Mouse (Mus musculus) midbrain, embryonic 11.5 days (tissue): Measurements from ENCODE around the gene Cbarp. TPM values are rescaled to one million over a fixed set of nuclear protein-coding genes. Genes with fewer than 3 reads are reported as not detected.

Experiments used
- ATAC-seq: fragments of 200-750 bp; cut with Nextera tagmentation; 2 replicates; pipeline ENCODE4 v1.8.0; 2017; ENCODE audit warnings: moderate TSS enrichment, moderate library complexity; ENCODE audit not compliant: low FRiP score
- DNase-seq: peaks from one replicate; pipeline ENCODE4 v3.0.0; 2015; ENCODE audit warnings: low spot score; ENCODE audit errors: missing footprints
- H3K27ac ChIP-seq: fragments of 300-500 bp; sonication (generic); 2 replicates; pipeline ENCODE4 v1.5.1; 2014; ENCODE audit warnings: low read depth, low read length
- H3K27me3 ChIP-seq: fragments of 300-500 bp; sonication (generic); 2 replicates; pipeline ENCODE4 v1.6.1; 2014; ENCODE audit warnings: mild to moderate bottlenecking, low read length, moderate library complexity, mixed read lengths; ENCODE audit not compliant: control insufficient read depth, insufficient read depth
- H3K36me3 ChIP-seq: fragments of 300-500 bp; sonication (generic); 2 replicates; pipeline ENCODE4 v1.6.1; 2014; ENCODE audit warnings: mild to moderate bottlenecking, low read length, moderate library complexity, mixed read lengths; ENCODE audit not compliant: control insufficient read depth, insufficient read depth
- H3K4me1 ChIP-seq: fragments of 300-500 bp; sonication (generic); 2 replicates; pipeline ENCODE4 v1.6.1; 2014; ENCODE audit warnings: low read length; ENCODE audit not compliant: control insufficient read depth, insufficient read depth
- H3K4me2 ChIP-seq: fragments of 300-500 bp; sonication (generic); 2 replicates; pipeline ENCODE4 v1.6.1; 2014; ENCODE audit warnings: mild to moderate bottlenecking, moderate library complexity
- H3K4me3 ChIP-seq: fragments of 300-500 bp; sonication (generic); 2 replicates; pipeline ENCODE4 v1.5.1; 2014; ENCODE audit warnings: low read depth, low read length
- H3K9ac ChIP-seq: fragments of 300-500 bp; sonication (generic); 2 replicates; pipeline ENCODE4 v1.6.1; 2014; ENCODE audit warnings: low read length
- H3K9me3 ChIP-seq: fragments of 300-500 bp; sonication (generic); 2 replicates; pipeline ENCODE4 v1.6.1; 2016; ENCODE audit warnings: low read length; ENCODE audit not compliant: control insufficient read depth
- WGBS: fragments of 180-500 bp; shearing (Covaris S2); extraction: QIAGEN DNeasy Blood & Tissue Kit; methylation state at CpG from one replicate; pipeline ENCODE4 v1.1.7; 2014; 5-methylcytosine and 5-hydroxymethylcytosine counted together
- polyA plus RNA-seq: library from polyadenylated mRNA; unstranded; fragments of >200 nt; fragmentation: Nextera tagmentation; extraction: Ambion mirVana; gene quantifications from 2 replicates; pipeline ENCODE4 v1.2.1, GENCODE M21; 2014

Cbarp gene
- polyA plus RNA-seq, 1 experiment from 2014 or later = 11.8 TPM

DNA sequence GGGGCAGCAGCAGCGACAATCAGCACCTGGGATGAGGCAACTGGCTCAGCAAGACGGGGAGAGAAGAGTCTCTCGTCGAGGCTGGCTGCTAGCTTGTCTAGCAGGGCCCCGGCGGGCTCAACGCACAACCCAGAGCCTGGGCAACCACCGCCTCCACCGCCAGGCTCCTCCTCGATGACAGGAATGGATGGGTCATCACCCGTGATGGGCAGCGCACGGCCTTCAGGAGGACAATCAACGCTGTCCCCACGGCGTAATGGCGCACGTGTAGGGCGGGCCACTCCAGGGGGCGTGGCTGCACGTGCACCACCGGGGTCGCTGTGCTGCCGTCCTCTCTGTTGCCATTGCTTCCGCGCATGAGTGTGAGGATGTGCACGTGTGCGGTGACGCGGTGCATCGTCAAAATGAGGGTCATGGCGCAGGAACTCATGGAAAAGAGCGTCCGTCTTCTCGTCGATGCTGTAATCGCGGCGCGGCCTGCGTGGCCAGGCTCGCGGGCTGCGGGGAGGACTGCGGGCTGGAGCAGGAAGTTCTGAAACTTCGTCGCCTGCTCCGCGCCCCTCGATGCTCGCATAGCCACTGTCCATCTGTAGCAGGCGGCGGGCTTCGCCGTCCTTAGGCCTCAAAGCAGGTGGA, 9.2 kb downstream of the Cbarp start:
- Histone ChIP-seq H3K27ac (no peak overlapping the region), H3K27me3 (peaks cover 11% of the 10 kb centered on the region), H3K4me2 (peak overlapping the region; percentile 28), H3K9me3 (no peaks in the 10 kb centered on the region), H3K4me3 (0 out of 2 replicates have a peak overlapping the region, but pooled peaks have one; percentile 3), H3K4me1 (peaks cover 14% of the 10 kb centered on the region), H3K36me3 (peaks cover 27% of the 10 kb centered on the region), H3K9ac (peak overlapping the region; percentile 44; the same call in 1 of the 2 replicates)
- ATAC-seq (peak; percentile 50; the same call in 1 of the 2 replicates), DNase-seq (peak; percentile 94)
- WGBS = 14% methylated on average over 55 of the region's 55 CpGs

DNA sequence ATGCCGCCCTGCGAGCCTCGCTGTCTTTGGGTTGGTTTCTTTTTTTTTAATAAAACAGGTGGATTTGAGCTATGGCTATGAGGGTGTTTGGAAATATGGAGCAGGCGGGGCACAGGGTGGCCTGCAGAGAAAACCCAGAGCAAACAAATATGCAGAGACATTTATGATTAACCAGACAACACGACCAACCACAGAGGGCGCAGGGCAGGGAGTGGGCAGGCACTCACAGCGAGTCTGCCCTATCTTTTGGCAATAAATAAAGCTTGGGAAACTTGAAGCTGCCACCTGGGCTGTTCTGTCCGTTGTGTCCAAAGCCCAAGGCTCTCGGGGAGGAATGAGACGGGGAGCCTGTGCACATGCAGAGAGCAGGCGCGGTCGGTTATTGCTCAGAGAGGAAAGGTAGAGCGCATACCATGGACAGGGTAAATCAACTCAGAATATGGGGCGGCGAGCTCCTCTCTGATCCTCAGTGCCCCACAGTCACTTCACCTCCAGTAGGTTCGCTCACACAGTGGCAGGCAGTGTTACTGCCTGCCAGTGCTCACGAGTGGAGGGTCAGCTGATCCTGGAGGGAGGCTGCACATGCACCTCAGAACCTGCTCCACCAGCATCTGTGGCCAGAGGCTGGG, 10.1 kb downstream of the Cbarp start:
- Histone ChIP-seq H3K9me3 (no peaks in the 10 kb centered on the region), H3K4me3 (no peak overlapping the region), H3K4me2 (no peak overlapping the region), H3K36me3 (peaks cover 27% of the 10 kb centered on the region), H3K27me3 (peaks cover 2% of the 10 kb centered on the region; the same call in 1 of the 2 replicates), H3K4me1 (peaks cover 13% of the 10 kb centered on the region), H3K9ac (no peak overlapping the region), H3K27ac (no peak overlapping the region)
- ATAC-seq (no peak), DNase-seq (peak; percentile 71)
- WGBS = 87% methylated on average over 18 of the region's 18 CpGs

DNA sequence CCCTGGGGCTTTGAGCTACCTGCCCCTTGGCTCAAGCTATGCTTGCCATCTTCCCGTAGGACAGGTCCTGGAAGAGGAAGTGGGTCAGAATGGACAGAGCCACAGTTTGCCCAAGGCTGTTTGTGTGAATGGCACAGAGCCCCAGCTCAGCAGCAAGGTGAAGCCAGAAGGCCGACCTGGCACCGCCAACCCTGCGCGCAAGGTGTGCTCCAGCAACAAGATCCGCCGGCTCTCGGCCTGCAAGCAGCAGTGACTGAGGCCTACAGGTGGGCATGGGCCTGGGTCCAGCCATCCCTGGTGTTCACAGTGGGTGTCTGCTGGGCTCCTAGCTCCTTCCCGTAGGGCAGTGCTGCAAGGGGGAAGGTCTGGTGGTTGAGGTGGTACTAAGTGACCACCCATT, 10.8 kb downstream of the Cbarp start:
- DNase-seq = no peak
- H3K4me2 ChIP-seq = no peak overlapping the region
- no peaks in the 10 kb centered on the region for H3K9me3 ChIP-seq
- 0 out of 2 replicates have a peak, but pooled peaks cover 2% of the 10 kb centered on the region for H3K27me3 ChIP-seq
- H3K9ac ChIP-seq = no peak overlapping the region
- peaks cover 13% of the 10 kb centered on the region for H3K4me1 ChIP-seq
- 96% methylated on average over 9 of the region's 9 CpGs for WGBS
- ATAC-seq = no peak
- no peak overlapping the region for H3K27ac ChIP-seq
- peaks cover 27% of the 10 kb centered on the region for H3K36me3 ChIP-seq
- H3K4me3 ChIP-seq = no peak overlapping the region

DNA sequence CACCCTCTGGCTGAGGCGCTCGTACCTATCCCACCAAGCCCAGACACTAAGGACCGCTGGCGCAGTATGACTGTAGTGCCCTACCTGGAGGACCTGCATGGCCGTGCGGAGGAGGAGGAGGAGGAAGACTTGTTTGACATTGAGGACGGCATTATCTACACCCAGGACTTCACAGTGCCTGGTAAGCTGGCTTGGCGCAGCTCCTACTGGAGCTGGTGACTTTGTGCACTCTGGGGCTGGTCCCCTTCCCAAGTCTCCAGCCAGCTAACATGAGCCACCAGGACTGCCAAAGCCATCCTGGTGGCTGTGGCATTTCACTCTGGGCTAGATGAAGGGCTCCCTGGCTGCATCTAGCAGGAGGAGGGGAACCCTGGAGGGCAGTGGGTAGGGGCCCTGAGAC, 12.7 kb downstream of the Cbarp start:
- no peaks in the 10 kb centered on the region for H3K9me3 ChIP-seq

DNA sequence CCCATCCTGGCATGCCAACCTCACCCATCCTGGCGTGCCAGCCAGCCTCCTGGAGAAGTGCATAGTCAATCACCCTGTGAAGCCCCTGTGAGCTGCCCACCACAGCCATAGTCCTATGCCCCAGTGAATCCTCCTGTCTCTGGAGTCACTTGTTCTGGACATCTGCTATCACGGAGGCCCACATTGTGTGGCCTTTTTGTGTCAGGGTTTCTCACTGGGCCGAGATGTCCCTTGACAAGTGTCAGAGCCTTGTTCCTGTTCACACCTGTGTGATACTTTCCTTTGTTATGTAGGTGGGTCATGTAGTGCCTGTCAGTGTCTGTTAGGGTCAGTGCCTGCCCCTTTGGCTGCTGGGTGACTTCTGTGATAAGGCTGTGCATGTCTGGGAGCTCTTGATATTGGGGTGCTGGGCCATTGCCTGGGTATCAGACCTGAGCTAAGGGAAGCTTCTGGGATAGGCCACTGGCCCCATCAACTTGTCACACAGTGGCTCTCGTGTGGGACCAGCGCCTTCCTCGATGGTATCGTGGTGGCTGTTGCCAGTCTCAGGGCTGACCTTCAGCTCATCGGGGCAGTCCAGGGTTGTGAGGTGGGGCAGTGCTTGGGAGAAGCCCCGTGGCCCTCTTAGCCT, 16.6 kb downstream of the Cbarp start:
- Histone ChIP-seq H3K27me3 (no peaks in the 10 kb centered on the region), H3K9ac (no peak overlapping the region), H3K4me3 (no peak overlapping the region), H3K4me2 (no peak overlapping the region), H3K9me3 (no peaks in the 10 kb centered on the region), H3K36me3 (peaks cover 29% of the 10 kb centered on the region), H3K27ac (no peak overlapping the region), H3K4me1 (no peaks in the 10 kb centered on the region; the same call in 1 of the 2 replicates)
- DNase-seq = no peak
- ATAC-seq = no peak
- 92% methylated on average over 9 of the region's 9 CpGs for WGBS

More for the DNA sequence above, 12.7 kb downstream of the Cbarp start:
- peaks cover 32% of the 10 kb centered on the region for H3K36me3 ChIP-seq
- H3K9ac ChIP-seq = no peak overlapping the region
- no peak overlapping the region for H3K4me2 ChIP-seq
- 94% methylated on average over 8 of the region's 8 CpGs for WGBS
- no peak overlapping the region for H3K27ac ChIP-seq
- H3K27me3 ChIP-seq = 0 out of 2 replicates have a peak, but pooled peaks cover 2% of the 10 kb centered on the region
- ATAC-seq (no peak), DNase-seq (no peak)
- peaks cover 13% of the 10 kb centered on the region for H3K4me1 ChIP-seq
- H3K4me3 ChIP-seq = no peak overlapping the region

DNA sequence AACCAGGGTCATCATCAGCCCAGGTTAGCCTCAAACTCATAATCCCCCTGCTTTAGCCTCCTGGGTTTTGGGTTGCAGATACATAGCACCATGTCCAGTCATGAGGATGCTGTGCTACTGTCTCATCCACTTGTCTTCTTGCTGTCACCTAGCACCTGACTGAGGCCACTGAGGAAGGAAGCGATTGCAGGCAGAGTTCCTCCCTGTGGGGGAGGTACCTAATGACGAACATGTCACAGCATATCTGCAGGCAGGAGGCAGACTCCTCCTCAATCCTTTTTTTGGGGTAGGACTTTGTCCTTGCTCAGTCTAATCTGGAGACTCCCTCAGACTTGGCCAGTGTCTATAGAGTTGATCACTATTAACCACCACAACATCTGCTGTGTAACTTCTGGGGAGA, 19.0 kb downstream of the Cbarp start:
- H3K27me3 ChIP-seq = no peaks in the 10 kb centered on the region
- H3K9me3 ChIP-seq = no peaks in the 10 kb centered on the region
- 86% methylated on average over 2 of the region's 2 CpGs for WGBS
- H3K4me1 ChIP-seq = peaks cover 24% of the 10 kb centered on the region
- H3K4me2 ChIP-seq = no peak overlapping the region
- H3K4me3 ChIP-seq = no peak overlapping the region
- DNase-seq (no peak), ATAC-seq (no peak)
- H3K36me3 ChIP-seq = peaks cover 14% of the 10 kb centered on the region
- H3K27ac ChIP-seq = no peak overlapping the region
- no peak overlapping the region for H3K9ac ChIP-seq

DNA sequence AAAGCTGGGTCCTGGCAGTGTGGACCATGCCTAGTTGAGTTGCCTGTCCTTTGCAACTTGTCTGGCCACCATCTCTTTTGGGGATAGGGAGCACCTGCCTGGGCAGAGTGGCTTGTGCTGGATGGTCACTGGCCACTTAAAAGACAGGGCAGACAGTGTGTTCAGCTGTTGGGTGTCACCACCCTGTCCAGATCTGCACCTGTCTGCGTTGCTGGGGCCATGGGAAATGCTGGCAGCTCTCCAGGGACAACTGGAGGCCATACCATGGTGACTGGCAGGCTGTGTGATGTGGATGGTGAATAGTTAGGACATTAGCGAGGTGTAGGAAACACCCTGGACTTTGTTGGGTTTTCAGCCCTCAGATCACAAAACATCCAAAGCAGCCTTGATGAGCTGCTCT, 20.5 kb downstream of the Cbarp start:
- Histone ChIP-seq H3K27ac (no peak overlapping the region), H3K27me3 (no peaks in the 10 kb centered on the region), H3K4me2 (no peak overlapping the region), H3K36me3 (peaks cover 14% of the 10 kb centered on the region), H3K9me3 (no peaks in the 10 kb centered on the region), H3K4me1 (peaks cover 25% of the 10 kb centered on the region), H3K4me3 (no peak overlapping the region), H3K9ac (no peak overlapping the region)
- no peak for ATAC-seq
- WGBS = 93% methylated on average over 2 of the region's 2 CpGs
- no peak for DNase-seq

DNA sequence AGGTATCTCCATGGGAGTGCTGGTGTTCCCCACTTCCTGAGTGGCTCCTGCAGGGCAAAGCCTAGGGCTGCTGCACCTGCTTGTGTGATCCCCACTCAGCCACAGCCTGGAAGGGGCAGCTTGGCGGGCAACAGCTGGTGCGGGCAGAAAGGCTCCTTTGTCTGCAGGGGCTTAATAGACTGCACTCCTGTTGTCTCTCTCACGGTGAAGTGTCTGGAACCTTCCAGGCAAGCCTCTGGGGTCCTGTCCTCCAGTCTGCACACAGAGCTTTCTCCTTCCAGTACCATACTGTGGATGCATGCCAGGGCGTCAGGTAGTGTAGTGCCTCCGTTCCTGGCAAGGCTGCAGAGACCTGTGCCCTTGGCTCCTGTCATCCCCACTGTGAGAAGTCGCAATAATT, 22.1 kb downstream of the Cbarp start:
- ATAC-seq (no peak), DNase-seq (no peak)
- Histone ChIP-seq H3K4me3 (peak overlapping the region; percentile 2; the same call in 1 of the 2 replicates), H3K27ac (no peak overlapping the region), H3K27me3 (no peaks in the 10 kb centered on the region), H3K4me1 (peaks cover 28% of the 10 kb centered on the region), H3K36me3 (peaks cover 8% of the 10 kb centered on the region; the same call in 1 of the 2 replicates), H3K9ac (no peak overlapping the region; the same call in 1 of the 2 replicates), H3K4me2 (peak overlapping the region; percentile 86), H3K9me3 (no peaks in the 10 kb centered on the region)
- WGBS = 66% methylated on average over 6 of the region's 6 CpGs

DNA sequence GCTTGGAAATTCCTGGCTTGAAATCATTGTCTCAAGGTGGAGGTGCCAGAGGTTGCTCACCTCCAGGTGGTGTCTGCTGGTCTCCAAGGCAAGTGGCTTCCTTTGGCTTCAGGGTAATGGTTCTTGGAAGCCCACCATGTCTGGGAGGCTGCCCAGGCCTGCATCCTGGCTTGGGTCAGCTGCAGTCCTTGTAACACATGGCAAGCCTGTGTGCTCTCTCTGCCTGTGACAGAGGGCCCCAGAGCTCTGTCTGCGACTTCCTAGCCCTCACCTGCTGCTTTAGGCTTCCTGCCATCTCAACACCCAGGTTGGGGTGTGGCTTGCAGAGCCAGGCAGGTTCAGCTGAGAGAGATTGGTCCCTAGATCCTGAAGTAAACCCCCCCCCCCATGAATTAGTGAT, 22.9 kb downstream of the Cbarp start:
- Histone ChIP-seq H3K4me1 (peaks cover 28% of the 10 kb centered on the region), H3K27ac (no peak overlapping the region), H3K36me3 (peaks cover 8% of the 10 kb centered on the region; the same call in 1 of the 2 replicates), H3K9me3 (no peaks in the 10 kb centered on the region), H3K4me2 (peak overlapping the region; percentile 86), H3K9ac (peak overlapping the region; percentile 88), H3K27me3 (no peaks in the 10 kb centered on the region), H3K4me3 (peak overlapping the region; percentile 97)
- no peak for DNase-seq
- no peak for ATAC-seq
- 65% methylated on average over 1 of the region's 1 CpGs for WGBS
